Mouse (Mus musculus) CH12F3 (cell line): ENCODE results near the gene Zfp367.

Source experiments
- in situ Hi-C: fragments of 300-500 bp; cut with MboI; formaldehyde crosslinking; loops from 2 replicates; pipeline ENCODE4 v1.14.3; 2020; ENCODE audit warnings: low sequenced_read_pairs

Zfp367 gene

GRCm38 (mm10) chr13:64092752-64093151 lies 60.2 kb downstream of the Zfp367 start:
- in situ Hi-C loops, result no loop called here

- in situ Hi-C loops, result no loop called here
These were observed 60.9 kb downstream of the Zfp367 start for GRCm38 (mm10) chr13:64092141-64092540.

GRCm38 (mm10) chr13:64091006-64091405 lies 62.0 kb downstream of the Zfp367 start:
- in situ Hi-C loops, result no loop called here

- in situ Hi-C loops, result no loop called here
These were observed 62.7 kb downstream of the Zfp367 start for GRCm38 (mm10) chr13:64090278-64090677.

- in situ Hi-C loops, result no loop called here
These were observed 63.9 kb downstream of the Zfp367 start, which contains the start of gene Hsd17b3 for GRCm38 (mm10) chr13:64089130-64089529. Hsd17b3 (minus strand) TSS chr13:64089230.

GRCm38 (mm10) chr13:64088057-64088456 lies 64.9 kb downstream of the Zfp367 start:
- in situ Hi-C loops, result no loop called here

- in situ Hi-C loops, result no loop called here
These were observed 67.0 kb downstream of the Zfp367 start for GRCm38 (mm10) chr13:64086036-64086435.

GRCm38 (mm10) chr13:64083331-64083730 lies 69.7 kb downstream of the Zfp367 start:
- in situ Hi-C loops, result no loop called here
